Mouse (Mus musculus): ENCODE results near the gene Dpysl5.

The Dpysl5 gene

DNA sequence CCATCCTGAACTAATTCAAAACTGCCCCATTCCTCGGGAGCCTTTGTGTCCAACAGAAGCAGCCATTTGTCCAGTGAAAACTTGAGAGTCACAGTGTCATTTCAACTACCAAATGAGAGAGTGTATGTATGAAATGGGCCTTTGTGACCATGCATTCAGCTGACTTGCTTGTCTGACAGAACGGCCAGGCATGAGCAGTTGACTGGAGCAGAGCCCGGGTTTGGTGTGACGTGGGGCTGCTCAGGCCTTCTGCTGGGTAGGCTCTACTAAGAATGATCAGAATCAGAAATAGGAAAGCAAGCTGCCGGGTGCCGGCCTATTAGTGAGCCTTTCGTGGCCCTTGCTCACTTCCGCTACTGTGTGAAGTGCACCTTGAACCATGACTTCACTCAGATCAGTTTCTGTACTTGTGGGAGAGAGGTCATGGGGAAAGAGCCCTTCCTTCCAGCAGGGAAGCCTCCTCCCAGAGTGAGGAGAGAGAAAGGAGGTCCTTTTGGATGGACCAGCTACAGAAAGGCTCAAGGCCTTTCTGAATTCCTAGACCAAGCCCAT is 107.5 kb downstream of the Dpysl5 start:
- no peak for DNase-seq (ENCODE audit: extremely low read depth, insufficient read length, low spot score)

DNA sequence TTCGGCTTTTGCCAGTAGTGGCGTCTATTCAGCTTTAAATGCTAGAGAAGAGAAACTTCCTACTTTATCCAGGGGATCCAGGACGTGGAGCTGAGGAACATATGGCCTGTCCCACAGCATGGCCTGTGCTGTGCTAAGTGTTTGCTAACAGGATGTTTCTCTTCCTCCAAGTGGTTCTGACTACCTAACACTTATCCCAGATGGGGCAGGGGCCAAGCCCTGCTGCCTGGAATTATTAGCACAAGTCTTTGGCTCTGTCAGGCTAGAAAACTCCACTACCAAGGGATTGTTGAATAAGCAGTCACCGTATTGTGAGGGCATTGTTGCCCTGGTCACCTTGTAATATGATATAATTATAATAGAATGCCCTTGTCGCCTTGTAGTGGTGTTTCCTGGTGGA is 111.3 kb downstream of the Dpysl5 start:
- no peak for DNase-seq (ENCODE audit: extremely low read depth, insufficient read length, low spot score)

DNA sequence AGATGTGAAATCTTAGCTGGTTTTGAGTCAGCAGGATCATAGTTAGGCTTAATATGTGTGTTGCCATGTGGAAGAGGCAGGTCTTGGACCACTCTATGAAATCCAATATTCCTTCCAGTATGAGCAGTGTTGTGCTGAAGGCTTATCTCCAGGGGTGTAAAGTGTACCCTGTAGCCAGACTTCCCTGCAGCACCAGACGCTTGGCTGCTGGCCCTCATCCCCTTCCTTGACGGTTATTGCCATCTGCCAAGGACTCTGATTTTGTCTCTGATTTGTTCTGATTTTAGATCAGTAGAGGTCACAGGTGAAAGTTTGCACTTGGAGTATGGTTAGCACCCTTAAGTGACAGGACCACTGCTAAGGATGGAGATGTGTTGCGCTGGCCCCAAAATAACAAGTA is 111.7 kb downstream of the Dpysl5 start:
- DNase-seq (ENCODE audit: extremely low read depth, insufficient read length, low spot score): no peak

DNA sequence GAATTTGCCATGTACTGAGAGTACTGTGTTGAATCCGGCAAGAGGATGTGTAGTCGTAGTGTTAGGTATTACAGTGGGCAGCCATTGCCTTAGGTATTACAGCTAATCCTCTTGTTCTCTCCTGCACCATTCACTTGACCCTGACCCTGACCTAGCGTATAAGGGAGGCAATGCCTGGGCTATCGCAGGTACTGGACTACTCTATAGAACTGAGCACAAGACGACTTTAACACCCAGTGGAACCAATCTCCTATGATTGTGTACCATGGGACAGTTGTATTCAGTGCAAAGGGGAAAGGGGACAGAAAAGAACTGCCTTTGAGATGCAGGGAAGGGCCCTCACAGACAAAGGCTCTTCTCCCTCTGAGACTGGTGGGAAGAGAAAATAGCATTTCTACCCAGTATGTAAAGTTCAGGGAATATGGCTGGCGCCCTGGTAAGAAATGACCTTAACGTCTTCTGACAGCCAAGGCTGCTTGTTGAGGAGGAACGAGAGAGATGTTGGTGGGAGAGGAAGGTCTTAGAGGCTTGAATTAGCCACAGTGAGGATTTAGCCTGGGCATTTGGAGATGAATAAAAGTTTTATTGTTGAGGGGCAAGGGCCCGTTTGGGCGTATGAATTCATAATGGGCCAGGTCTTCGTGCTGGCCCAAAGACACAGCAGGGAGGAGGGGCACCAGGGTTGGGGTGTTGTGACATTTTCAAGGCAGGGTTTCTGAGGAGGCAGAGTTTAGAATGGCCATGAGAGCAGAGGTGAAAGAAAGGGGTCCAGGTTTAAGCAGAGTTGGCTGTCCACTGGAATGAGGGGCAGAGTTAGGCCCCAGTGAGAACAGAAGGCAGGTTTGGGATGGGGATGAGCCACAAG is 113.0 kb downstream of the Dpysl5 start:
- DNase-seq (ENCODE audit: extremely low read depth, insufficient read length, low spot score): no peak

DNA sequence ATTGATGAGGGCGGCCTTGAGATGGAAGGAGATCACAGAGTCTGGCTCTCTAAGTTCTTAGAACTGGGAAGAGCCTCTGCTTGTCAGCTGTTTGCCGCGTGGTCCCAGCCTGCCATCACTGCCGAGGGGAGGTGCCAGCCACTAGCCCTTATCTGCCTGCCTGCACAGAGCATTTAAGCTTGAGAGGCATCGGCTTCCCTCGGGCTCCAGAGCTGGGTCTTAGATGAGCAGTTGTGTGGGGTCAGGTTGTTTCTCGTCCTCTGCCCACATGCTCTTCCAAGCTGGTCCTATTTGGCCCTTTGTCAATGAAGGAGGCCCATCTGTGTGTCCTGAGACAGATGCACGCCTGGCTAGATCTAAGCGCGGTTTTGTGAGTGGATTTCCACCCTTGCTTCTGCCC is 113.8 kb downstream of the Dpysl5 start:
- no peak for DNase-seq (ENCODE audit: extremely low read depth, insufficient read length, low spot score)

DNA sequence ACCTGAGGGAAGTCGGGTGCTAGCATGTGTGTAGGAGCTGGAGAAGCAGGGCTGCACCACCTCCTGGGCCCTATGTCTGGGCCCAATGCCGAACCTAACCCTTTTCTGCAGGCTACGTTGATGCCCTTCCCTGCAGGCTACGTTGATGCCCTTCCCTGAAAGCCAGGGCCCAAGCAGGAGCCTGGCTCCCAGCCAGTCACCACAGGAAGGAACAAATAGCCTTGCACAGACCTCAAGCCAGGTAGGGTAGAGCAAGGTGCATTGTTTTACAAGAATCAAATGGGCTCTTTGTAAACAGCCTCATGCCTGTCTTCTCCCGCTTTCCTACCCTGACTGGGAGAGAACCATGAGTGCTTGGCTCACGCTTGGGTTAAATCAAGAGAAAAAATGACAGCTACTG is 114.5 kb downstream of the Dpysl5 start:
- DNase-seq (ENCODE audit: extremely low read depth, insufficient read length, low spot score): no peak

DNA sequence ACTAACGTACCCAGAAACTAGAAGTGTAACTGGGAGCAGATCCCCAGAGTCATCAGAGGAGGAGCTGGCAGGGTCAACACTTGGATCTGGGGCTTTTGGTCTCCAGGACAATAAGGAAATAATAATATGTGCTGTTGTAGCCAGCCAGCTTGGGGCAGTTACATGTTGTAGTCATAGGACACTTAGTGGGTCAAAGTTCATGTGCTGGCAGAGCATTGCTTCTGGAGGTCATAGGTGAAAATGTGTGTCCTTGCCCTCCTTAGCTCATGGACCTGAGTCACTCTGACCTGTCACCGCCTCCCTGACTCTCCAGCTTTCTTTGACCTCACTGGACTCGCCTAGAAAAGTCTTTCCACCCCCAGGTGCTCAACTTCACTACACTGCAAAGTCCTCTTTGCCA is 122.1 kb downstream of the Dpysl5 start:
- no peak for DNase-seq (ENCODE audit: extremely low read depth, insufficient read length, low spot score)

DNA sequence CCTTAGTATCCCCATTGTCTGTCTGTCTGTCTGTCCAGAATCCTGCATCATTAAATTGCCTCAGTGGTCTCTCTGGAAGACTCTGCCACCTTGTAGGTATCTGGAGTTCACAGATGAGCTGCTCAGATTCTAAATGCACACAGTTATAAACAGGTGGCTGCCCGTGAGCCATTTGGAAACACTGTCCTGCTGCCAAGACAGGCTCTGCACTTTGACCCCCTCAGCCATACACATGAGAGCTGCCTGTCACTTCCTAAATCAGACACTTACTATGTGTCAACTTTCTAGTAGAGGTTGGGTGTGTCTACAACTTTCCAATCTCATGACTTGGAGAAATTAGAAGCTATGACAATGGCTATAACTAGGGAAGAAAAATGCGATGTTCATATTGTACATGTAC is 128.4 kb downstream of the Dpysl5 start:
- DNase-seq (ENCODE audit: extremely low read depth, insufficient read length, low spot score): no peak

DNA sequence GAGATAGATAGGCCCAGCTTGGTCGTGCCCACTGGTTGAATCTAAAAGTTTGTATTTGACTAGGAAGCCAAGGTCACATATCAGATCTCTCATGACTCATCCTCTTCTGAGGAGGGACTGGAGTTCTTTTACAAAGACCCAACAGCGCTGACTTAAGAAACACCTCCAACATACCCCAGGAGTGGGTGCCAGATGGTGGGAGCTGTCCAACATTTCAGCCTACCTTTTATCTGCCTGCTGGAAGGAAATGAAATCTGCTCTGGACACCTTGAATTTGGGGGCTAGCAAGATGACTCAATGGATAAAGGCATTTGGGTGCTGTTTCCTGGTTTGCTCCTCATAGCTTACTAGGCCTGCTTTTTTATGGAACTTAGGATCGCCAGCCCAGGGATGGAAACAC is 130.5 kb downstream of the Dpysl5 start:
- no peak for DNase-seq (ENCODE audit: extremely low read depth, insufficient read length, low spot score)
